Mouse (Mus musculus) E14TG2a.4 (cell line): ENCODE measurements around the gene Sbf1.

ENCODE experiments used
- H3K27me3 ChIP-seq: 2 replicates; pipeline ENCODE4 v1.6.1; 2014; ENCODE audit warnings: low read length, control low read depth; ENCODE audit not compliant: insufficient read depth
- H3K36me3 ChIP-seq: 2 replicates; pipeline ENCODE4 v1.6.1; 2014; ENCODE audit warnings: low read length, control low read depth; ENCODE audit not compliant: insufficient read depth
- H3K4me1 ChIP-seq: replicated peaks from 2 replicates; pipeline ENCODE4 v1.6.1; 2014; ENCODE audit warnings: low read depth, low read length, control low read depth
- H3K4me3 ChIP-seq: replicated peaks from 2 replicates; pipeline ENCODE4 v1.5.1; 2014; ENCODE audit warnings: mild to moderate bottlenecking, low read length
- H3K9me3 ChIP-seq: 2 replicates; pipeline ENCODE4 v1.6.1; 2014; ENCODE audit warnings: low read length, control low read depth
- CTCF ChIP-seq: conservative IDR thresholded peaks from 2 replicates; pipeline ENCODE4 v1.5.1; 2014; ENCODE audit warnings: low read length
- NANOG ChIP-seq: IDR thresholded peaks from 2 replicates; pipeline ENCODE4 v1.6.1; 2014; ENCODE audit warnings: borderline replicate concordance, low read length, mixed read lengths
- POU5F1 ChIP-seq: IDR thresholded peaks from 2 replicates; pipeline ENCODE4 v1.6.1; 2014; ENCODE audit warnings: low read length, borderline replicate concordance

Gene Sbf1

DNA sequence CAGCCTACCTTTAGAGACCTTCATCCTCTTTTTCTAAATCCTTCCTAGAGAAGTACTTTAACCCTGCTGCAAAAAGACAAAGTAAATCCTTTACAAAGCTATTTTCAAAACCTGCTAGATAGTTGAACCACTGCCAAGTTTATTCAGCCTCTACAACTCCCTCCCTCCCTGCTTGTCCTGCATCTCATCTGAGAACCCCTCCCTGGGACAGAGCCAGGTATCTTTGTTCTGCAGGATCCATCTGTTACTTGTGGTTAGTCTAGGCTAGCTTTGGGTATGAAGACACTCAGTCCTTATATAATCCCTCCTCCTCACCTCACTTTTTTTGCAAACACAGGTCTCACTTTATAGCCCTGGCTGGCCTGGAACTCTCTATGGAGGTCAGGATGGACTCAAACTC is 30.1 kb downstream of the Sbf1 start:
- H3K4me1 ChIP-seq: peaks cover 17% of the 10 kb centered on the region
- TF ChIP-seq NANOG (no peak), POU5F1 (no peak), CTCF (no peak)
- H3K27me3 ChIP-seq: no peaks in the 10 kb centered on the region
- no peak overlapping the region for H3K4me3 ChIP-seq
- H3K9me3 ChIP-seq: no peaks in the 10 kb centered on the region
- peaks cover 94% of the 10 kb centered on the region for H3K36me3 ChIP-seq

DNA sequence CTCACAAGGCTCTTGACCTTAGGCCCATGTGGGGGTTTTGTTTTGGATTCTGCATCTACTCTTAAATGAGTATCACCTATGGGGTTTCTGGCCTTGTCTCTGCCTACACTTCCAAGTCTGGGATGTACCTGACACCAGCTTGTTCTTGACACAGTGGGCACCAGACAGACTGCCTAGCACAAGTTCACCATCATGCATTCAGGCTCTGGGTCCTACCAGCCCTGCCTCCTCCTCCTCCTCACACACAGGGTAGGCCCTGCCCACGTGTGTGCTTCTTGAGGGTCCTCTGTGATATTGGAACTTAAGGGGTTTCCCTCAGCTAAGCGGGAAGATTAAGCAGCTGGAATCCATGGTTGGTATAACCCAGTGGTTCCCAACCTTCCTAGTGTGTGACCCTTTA is 31.0 kb downstream of the Sbf1 start:
- Histone ChIP-seq H3K4me1 (peaks cover 19% of the 10 kb centered on the region), H3K9me3 (no peaks in the 10 kb centered on the region), H3K27me3 (no peaks in the 10 kb centered on the region), H3K36me3 (peaks cover 88% of the 10 kb centered on the region), H3K4me3 (no peak overlapping the region)
- TF ChIP-seq POU5F1 (no peak), CTCF (no peak), NANOG (no peak)

GRCm38 (mm10) chr15:89282546-89282945 is 32.6 kb downstream of the Sbf1 start:
- peaks cover 24% of the 10 kb centered on the region for H3K4me1 ChIP-seq
- no peak for TF ChIP-seq NANOG
- TF ChIP-seq POU5F1: no peak
- no peak for TF ChIP-seq CTCF
- H3K36me3 ChIP-seq: peaks cover 72% of the 10 kb centered on the region
- no peaks in the 10 kb centered on the region for H3K9me3 ChIP-seq
- H3K4me3 ChIP-seq: no peak overlapping the region
- no peaks in the 10 kb centered on the region for H3K27me3 ChIP-seq

GRCm38 (mm10) chr15:89277366-89277765 is 37.7 kb downstream of the Sbf1 start:
- Histone ChIP-seq H3K27me3 (no peaks in the 10 kb centered on the region), H3K36me3 (peaks cover 24% of the 10 kb centered on the region), H3K4me1 (peaks cover 22% of the 10 kb centered on the region), H3K4me3 (no peak overlapping the region), H3K9me3 (no peaks in the 10 kb centered on the region)
- TF ChIP-seq NANOG (no peak), POU5F1 (no peak), CTCF (no peak)

GRCm38 (mm10) chr15:89275497-89275896 is 39.6 kb downstream of the Sbf1 start:
- Histone ChIP-seq H3K4me3 (no peak overlapping the region), H3K36me3 (peaks cover 8% of the 10 kb centered on the region; the same call in 1 of the 2 replicates), H3K27me3 (no peaks in the 10 kb centered on the region), H3K4me1 (peaks cover 16% of the 10 kb centered on the region), H3K9me3 (no peaks in the 10 kb centered on the region)
- TF ChIP-seq POU5F1 (no peak), NANOG (no peak), CTCF (no peak)

- TF ChIP-seq CTCF (no peak), POU5F1 (no peak), NANOG (no peak)
- Histone ChIP-seq H3K27me3 (no peaks in the 10 kb centered on the region), H3K36me3 (no peaks in the 10 kb centered on the region), H3K4me1 (no peaks in the 10 kb centered on the region), H3K4me3 (no peak overlapping the region), H3K9me3 (no peaks in the 10 kb centered on the region)
Observed at GRCm38 (mm10) chr15:89264485-89264884, 50.6 kb downstream of the Sbf1 start.

GRCm38 (mm10) chr15:89258997-89259396 is 56.1 kb downstream of the Sbf1 start:
- no peaks in the 10 kb centered on the region for H3K27me3 ChIP-seq
- H3K9me3 ChIP-seq: no peaks in the 10 kb centered on the region
- no peak for TF ChIP-seq NANOG
- no peak for TF ChIP-seq POU5F1
- no peak for TF ChIP-seq CTCF
- no peaks in the 10 kb centered on the region for H3K36me3 ChIP-seq
- no peak overlapping the region for H3K4me3 ChIP-seq
- no peaks in the 10 kb centered on the region for H3K4me1 ChIP-seq

- Histone ChIP-seq H3K27me3 (no peaks in the 10 kb centered on the region), H3K4me1 (no peaks in the 10 kb centered on the region), H3K36me3 (no peaks in the 10 kb centered on the region), H3K9me3 (no peaks in the 10 kb centered on the region), H3K4me3 (no peak overlapping the region)
- no peak for TF ChIP-seq CTCF
Observed at GRCm38 (mm10) chr15:89255330-89255729, 59.8 kb downstream of the Sbf1 start.

- no peaks in the 10 kb centered on the region for H3K4me1 ChIP-seq
- no peak overlapping the region for H3K4me3 ChIP-seq
- TF ChIP-seq CTCF: no peak
- TF ChIP-seq NANOG: no peak
- TF ChIP-seq POU5F1: no peak
- no peaks in the 10 kb centered on the region for H3K9me3 ChIP-seq
- H3K36me3 ChIP-seq: no peaks in the 10 kb centered on the region
- no peaks in the 10 kb centered on the region for H3K27me3 ChIP-seq
Observed at GRCm38 (mm10) chr15:89249063-89249462, 66.0 kb downstream of the Sbf1 start.

DNA sequence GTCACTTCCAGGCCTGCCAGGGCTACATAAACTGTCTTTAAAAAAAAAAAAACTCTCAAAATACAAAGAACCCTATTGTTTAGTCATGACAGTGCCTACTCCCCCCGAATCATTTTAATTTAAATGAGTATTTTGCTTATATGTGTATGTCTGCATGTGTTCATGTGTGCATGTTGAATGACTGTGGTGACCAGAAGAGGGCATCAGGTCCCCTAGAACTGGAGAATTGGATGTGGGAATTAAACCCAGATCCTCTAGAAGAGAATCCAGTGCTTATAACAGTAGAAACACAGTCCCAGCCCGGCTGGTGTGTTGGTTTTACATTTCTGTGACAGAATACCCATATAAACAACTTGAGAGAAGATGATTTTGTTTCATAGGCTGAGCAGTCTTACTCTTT is 74.1 kb downstream of the Sbf1 start:
- H3K4me1 ChIP-seq: peaks cover 5% of the 10 kb centered on the region
- H3K9me3 ChIP-seq: no peaks in the 10 kb centered on the region
- TF ChIP-seq POU5F1: no peak
- no peak for TF ChIP-seq NANOG
- no peak for TF ChIP-seq CTCF
- H3K4me3 ChIP-seq: no peak overlapping the region
- H3K27me3 ChIP-seq: no peaks in the 10 kb centered on the region
- no peaks in the 10 kb centered on the region for H3K36me3 ChIP-seq
